Mouse (Mus musculus): Measurements from ENCODE around the gene Rmnd5a. TPM values are rescaled to one million over a fixed set of nuclear protein-coding genes. Genes with fewer than 3 reads are reported as not detected.

Gene Rmnd5a
- polyA plus RNA-seq, 1 experiment from 2014 or later, result 9.4 TPM

DNA sequence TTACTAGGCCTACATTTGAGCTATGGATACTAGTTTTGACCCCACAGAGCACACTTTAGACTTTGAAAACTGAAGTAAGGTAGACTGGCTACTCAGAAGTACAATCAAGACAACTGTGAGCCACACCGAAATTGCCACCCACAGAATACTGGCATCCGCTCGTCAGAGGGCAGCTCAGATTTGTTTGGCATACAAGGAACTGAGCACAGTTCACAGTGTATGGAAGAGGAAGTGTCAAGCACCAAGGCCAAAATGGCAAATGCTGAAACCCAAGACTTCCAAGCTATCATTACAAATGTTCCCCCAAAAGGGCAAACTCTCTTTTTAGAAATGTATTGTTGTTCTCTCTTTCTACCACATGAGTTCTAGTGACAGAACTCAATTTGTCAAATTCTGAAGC is 25.0 kb downstream of the Rmnd5a start:
- DNase-seq (ENCODE audit: low spot score) (no peak), ATAC-seq (replicated peaks; ENCODE audit: low FRiP score) (no peak)
- Histone ChIP-seq H3K27ac (ENCODE audit: low read depth, low read length) (no peak overlapping the region), H3K36me3 (ENCODE audit: control insufficient read depth, insufficient read depth, low read length) (peaks cover 3% of the 10 kb centered on the region; the same call in 1 of the 2 replicates), H3K4me1 (replicated peaks; ENCODE audit: control insufficient read depth, insufficient read depth, low read length) (no peaks in the 10 kb centered on the region), H3K9ac (ENCODE audit: low read depth, low read length) (no peak overlapping the region), H3K4me2 (no peak overlapping the region), H3K27me3 (replicated peaks; ENCODE audit: control insufficient read depth, insufficient read depth, low read length) (no peaks in the 10 kb centered on the region), H3K4me3 (ENCODE audit: low read depth, low read length) (no peak overlapping the region), H3K9me3 (ENCODE audit: control insufficient read depth, low read length) (no peaks in the 10 kb centered on the region)
- 82% methylated on average over 3 of the region's 3 CpGs for WGBS

DNA sequence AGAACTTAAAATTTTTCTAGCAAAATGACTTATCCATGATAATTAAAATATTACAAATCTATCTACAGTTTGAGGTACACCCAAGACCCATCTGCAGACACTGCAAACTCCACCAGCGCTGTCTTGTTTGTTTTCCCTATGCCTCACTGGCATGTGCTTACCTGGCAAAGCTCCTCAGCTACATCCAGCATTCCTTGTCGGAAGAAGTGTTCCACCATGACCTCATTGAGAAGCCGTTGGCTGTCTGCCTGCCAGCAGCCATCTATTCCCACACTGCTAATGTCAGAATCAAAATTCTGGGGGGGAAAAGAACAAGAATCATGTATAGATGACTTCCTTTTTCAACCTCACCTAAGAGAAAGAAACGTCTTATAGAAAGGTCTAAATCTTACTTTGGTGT is 25.8 kb downstream of the Rmnd5a start:
- DNase-seq (ENCODE audit: low spot score) (no peak), ATAC-seq (replicated peaks; ENCODE audit: low FRiP score) (no peak)
- no peak overlapping the region for H3K4me3 ChIP-seq (ENCODE audit: low read depth, low read length)
- H3K27me3 ChIP-seq (replicated peaks; ENCODE audit: control insufficient read depth, insufficient read depth, low read length), result no peaks in the 10 kb centered on the region
- H3K4me1 ChIP-seq (replicated peaks; ENCODE audit: control insufficient read depth, insufficient read depth, low read length), result no peaks in the 10 kb centered on the region
- no peaks in the 10 kb centered on the region for H3K9me3 ChIP-seq (ENCODE audit: control insufficient read depth, low read length)
- no peak overlapping the region for H3K27ac ChIP-seq (ENCODE audit: low read depth, low read length)
- H3K4me2 ChIP-seq, result no peak overlapping the region
- WGBS, result 79% methylated on average over 4 of the region's 4 CpGs
- H3K36me3 ChIP-seq (ENCODE audit: control insufficient read depth, insufficient read depth, low read length), result peaks cover 3% of the 10 kb centered on the region; the same call in 1 of the 2 replicates
- no peak overlapping the region for H3K9ac ChIP-seq (ENCODE audit: low read depth, low read length)

DNA sequence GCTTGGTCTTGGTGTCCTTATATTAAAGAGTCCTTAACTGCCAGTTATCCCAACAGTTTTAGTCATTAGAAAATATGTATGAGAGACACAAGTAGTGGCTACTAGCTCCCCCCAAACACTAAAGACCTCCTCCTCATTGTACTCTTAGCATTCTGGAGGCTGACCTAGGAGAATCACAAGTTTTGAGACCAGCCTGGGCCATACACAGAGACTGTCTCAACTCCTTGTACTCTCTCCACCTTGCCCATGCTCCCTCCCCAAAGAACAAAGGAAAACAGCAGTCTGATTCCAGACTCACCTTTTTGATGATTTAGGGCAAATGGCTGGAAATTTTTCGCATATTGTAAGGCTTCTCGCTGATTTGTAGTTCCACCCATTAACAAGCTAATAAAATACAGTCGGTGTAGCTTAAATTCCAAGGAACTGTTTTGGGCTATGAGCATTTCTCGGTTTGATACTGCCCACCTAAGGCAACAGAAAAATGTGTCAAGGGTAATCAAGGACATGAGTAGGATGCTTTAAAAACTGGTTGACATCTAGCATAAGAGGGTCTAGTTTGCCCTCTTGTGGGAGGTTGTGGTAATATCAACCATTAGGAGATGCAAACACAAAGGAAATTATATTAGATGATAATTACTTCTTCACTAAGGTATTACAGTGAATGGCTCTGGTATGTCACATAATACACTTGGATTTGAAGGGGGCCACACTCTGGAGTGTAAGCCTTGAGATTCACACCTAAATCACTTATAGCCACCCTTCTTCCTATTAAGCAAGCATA is 41.4 kb downstream of the Rmnd5a start:
- H3K9me3 ChIP-seq (ENCODE audit: control insufficient read depth, low read length), result no peaks in the 10 kb centered on the region
- ATAC-seq (replicated peaks; ENCODE audit: low FRiP score) (no peak), DNase-seq (ENCODE audit: low spot score) (no peak)
- no peak overlapping the region for H3K4me3 ChIP-seq (ENCODE audit: low read depth, low read length)
- WGBS, result 88% methylated on average over 4 of the region's 4 CpGs
- no peaks in the 10 kb centered on the region for H3K27me3 ChIP-seq (replicated peaks; ENCODE audit: control insufficient read depth, insufficient read depth, low read length)
- no peak overlapping the region for H3K9ac ChIP-seq (ENCODE audit: low read depth, low read length)
- H3K4me1 ChIP-seq (replicated peaks; ENCODE audit: control insufficient read depth, insufficient read depth, low read length), result no peaks in the 10 kb centered on the region
- 0 out of 2 replicates have a peak, but pooled peaks cover 5% of the 10 kb centered on the region for H3K36me3 ChIP-seq (ENCODE audit: control insufficient read depth, insufficient read depth, low read length)
- H3K4me2 ChIP-seq, result no peak overlapping the region
- no peak overlapping the region for H3K27ac ChIP-seq (ENCODE audit: low read depth, low read length)

DNA sequence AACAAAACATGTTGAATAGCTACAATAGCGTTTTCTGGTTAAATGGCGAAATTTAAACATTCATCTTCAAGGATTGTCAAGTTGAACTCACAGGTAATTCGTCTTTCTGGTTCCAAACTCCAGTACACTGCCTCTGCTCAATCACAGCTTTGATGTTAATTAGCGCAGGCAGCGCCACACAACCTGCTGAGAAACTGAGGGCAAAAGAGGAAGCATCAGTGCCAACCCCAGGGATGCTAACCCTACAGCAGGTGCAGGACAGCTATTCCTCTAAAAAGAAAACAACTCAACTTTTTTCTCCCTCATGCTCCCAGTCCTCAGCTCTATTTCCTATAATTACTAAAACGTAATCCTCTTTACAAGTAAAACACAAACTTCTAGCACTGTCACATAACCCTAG is 43.7 kb downstream of the Rmnd5a start:
- Histone ChIP-seq H3K9ac (ENCODE audit: low read depth, low read length) (no peak overlapping the region), H3K27ac (ENCODE audit: low read depth, low read length) (no peak overlapping the region), H3K36me3 (ENCODE audit: control insufficient read depth, insufficient read depth, low read length) (0 out of 2 replicates have a peak, but pooled peaks cover 5% of the 10 kb centered on the region), H3K27me3 (replicated peaks; ENCODE audit: control insufficient read depth, insufficient read depth, low read length) (no peaks in the 10 kb centered on the region), H3K9me3 (ENCODE audit: control insufficient read depth, low read length) (no peaks in the 10 kb centered on the region), H3K4me3 (ENCODE audit: low read depth, low read length) (no peak overlapping the region), H3K4me2 (no peak overlapping the region), H3K4me1 (replicated peaks; ENCODE audit: control insufficient read depth, insufficient read depth, low read length) (no peaks in the 10 kb centered on the region)
- ATAC-seq (replicated peaks; ENCODE audit: low FRiP score) (no peak), DNase-seq (ENCODE audit: low spot score) (no peak)
- WGBS, result 85% methylated on average over 6 of the region's 6 CpGs

DNA sequence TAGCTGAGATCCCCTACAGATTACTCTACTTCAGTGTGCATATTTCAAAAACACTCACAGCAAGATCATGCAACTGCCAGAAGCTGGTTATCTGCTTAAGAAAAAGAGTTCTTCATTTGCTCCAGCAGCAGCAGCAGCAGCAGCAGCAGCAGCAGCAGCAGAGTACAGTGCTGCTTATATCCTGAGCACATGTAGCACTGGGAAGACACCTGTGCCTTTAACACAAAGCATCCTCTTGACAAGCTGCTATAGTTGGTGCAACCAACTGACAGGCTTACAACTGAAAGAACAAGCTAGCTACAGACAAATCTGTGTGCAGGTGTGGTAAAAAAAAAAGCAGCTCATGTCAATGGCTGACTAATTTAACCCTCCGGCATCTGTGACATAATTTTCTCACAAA is 44.4 kb downstream of the Rmnd5a start:
- ATAC-seq (replicated peaks; ENCODE audit: low FRiP score), result no peak
- Histone ChIP-seq H3K9ac (ENCODE audit: low read depth, low read length) (no peak overlapping the region), H3K27me3 (replicated peaks; ENCODE audit: control insufficient read depth, insufficient read depth, low read length) (no peaks in the 10 kb centered on the region), H3K4me2 (no peak overlapping the region), H3K27ac (ENCODE audit: low read depth, low read length) (no peak overlapping the region), H3K36me3 (ENCODE audit: control insufficient read depth, insufficient read depth, low read length) (0 out of 2 replicates have a peak, but pooled peaks cover 5% of the 10 kb centered on the region), H3K9me3 (ENCODE audit: control insufficient read depth, low read length) (no peaks in the 10 kb centered on the region), H3K4me3 (ENCODE audit: low read depth, low read length) (no peak overlapping the region), H3K4me1 (replicated peaks; ENCODE audit: control insufficient read depth, insufficient read depth, low read length) (no peaks in the 10 kb centered on the region)
- DNase-seq (ENCODE audit: low spot score), result no peak
- WGBS, result 94% methylated on average over 1 of the region's 1 CpGs

DNA sequence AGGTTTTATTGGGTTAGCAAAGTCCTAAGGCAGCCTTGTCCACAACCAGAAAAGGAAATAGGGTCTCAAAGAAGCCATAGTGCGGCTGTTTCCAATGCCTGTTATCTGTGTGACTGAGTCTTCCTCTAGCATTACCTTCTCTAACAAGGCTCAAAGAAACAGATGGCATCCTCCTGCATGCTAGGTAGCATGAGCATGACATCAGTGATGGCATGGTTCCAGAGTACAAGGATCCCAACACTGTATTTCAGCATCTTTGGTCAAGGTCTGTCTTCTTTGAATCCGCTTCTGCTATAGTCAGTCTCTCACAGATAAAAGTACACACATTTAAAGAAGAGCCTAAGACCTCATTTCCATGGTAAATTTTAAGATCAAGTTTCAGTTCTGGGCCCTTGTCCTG is 49.9 kb downstream of the Rmnd5a start:
- Histone ChIP-seq H3K4me3 (ENCODE audit: low read depth, low read length) (no peak overlapping the region), H3K4me1 (replicated peaks; ENCODE audit: control insufficient read depth, insufficient read depth, low read length) (no peaks in the 10 kb centered on the region), H3K4me2 (no peak overlapping the region), H3K9me3 (ENCODE audit: control insufficient read depth, low read length) (no peaks in the 10 kb centered on the region), H3K36me3 (ENCODE audit: control insufficient read depth, insufficient read depth, low read length) (no peaks in the 10 kb centered on the region), H3K27ac (ENCODE audit: low read depth, low read length) (no peak overlapping the region), H3K27me3 (replicated peaks; ENCODE audit: control insufficient read depth, insufficient read depth, low read length) (no peaks in the 10 kb centered on the region), H3K9ac (ENCODE audit: low read depth, low read length) (no peak overlapping the region)
- DNase-seq (ENCODE audit: low spot score) (no peak), ATAC-seq (replicated peaks; ENCODE audit: low FRiP score) (no peak)
- 96% methylated on average over 2 of the region's 2 CpGs for WGBS

DNA sequence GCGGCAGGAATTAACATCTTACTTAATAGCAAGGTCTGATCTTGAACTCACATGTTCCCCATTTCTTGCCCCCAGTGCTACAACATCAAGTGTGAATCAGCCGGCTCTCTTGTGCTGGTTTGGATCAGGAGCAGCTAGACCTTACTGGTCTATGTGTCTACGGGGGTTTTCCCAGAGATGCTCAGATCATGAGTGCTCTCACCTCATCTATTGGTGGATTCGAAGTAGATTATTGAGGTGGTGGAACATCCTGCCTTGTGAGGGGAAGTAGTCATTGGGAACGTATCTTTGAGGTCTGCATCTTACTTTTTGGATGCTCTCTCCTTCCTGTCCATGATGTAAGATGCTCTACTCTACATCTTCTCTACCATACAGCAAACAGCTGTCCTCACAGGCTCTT is 58.8 kb downstream of the Rmnd5a start:
- H3K36me3 ChIP-seq (ENCODE audit: control insufficient read depth, insufficient read depth, low read length), result no peaks in the 10 kb centered on the region
- H3K27me3 ChIP-seq (replicated peaks; ENCODE audit: control insufficient read depth, insufficient read depth, low read length), result no peaks in the 10 kb centered on the region
- WGBS, result 86% methylated on average over 5 of the region's 5 CpGs
- H3K27ac ChIP-seq (ENCODE audit: low read depth, low read length), result no peak overlapping the region
- no peak overlapping the region for H3K4me3 ChIP-seq (ENCODE audit: low read depth, low read length)
- H3K9ac ChIP-seq (ENCODE audit: low read depth, low read length), result no peak overlapping the region
- H3K4me1 ChIP-seq (replicated peaks; ENCODE audit: control insufficient read depth, insufficient read depth, low read length), result no peaks in the 10 kb centered on the region
- ATAC-seq (replicated peaks; ENCODE audit: low FRiP score) (no peak), DNase-seq (ENCODE audit: low spot score) (no peak)
- H3K9me3 ChIP-seq (ENCODE audit: control insufficient read depth, low read length), result no peaks in the 10 kb centered on the region
- H3K4me2 ChIP-seq, result no peak overlapping the region

DNA sequence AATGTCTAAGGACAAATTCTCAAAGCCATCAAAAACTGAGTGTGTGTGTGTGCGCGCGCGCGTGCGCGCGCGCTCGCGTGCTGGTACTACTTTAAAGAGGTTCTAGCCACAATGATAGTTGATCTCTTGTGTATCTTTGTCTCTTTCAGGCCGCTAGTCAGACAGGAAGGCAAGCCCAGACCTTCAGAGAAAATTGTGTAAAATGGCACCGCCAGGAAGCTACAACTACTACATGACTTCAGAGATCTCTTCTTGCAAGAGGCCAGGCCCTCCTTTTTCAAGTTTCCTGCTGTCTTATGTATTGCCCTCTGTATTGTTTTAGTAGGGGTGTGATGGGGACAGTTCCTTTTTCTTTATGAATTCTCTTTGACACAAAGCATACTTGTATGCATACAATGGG is 63.7 kb downstream of the Rmnd5a start:
- H3K9ac ChIP-seq (ENCODE audit: low read depth, low read length), result no peak overlapping the region
- ATAC-seq (replicated peaks; ENCODE audit: low FRiP score) (no peak), DNase-seq (ENCODE audit: low spot score) (no peak)
- H3K9me3 ChIP-seq (ENCODE audit: control insufficient read depth, low read length), result no peaks in the 10 kb centered on the region
- H3K4me2 ChIP-seq, result no peak overlapping the region
- H3K27me3 ChIP-seq (replicated peaks; ENCODE audit: control insufficient read depth, insufficient read depth, low read length), result no peaks in the 10 kb centered on the region
- H3K4me1 ChIP-seq (replicated peaks; ENCODE audit: control insufficient read depth, insufficient read depth, low read length), result no peaks in the 10 kb centered on the region
- no peak overlapping the region for H3K27ac ChIP-seq (ENCODE audit: low read depth, low read length)
- no peaks in the 10 kb centered on the region for H3K36me3 ChIP-seq (ENCODE audit: control insufficient read depth, insufficient read depth, low read length)
- H3K4me3 ChIP-seq (ENCODE audit: low read depth, low read length), result no peak overlapping the region
- WGBS, result 95% methylated on average over 13 of the region's 13 CpGs

DNA sequence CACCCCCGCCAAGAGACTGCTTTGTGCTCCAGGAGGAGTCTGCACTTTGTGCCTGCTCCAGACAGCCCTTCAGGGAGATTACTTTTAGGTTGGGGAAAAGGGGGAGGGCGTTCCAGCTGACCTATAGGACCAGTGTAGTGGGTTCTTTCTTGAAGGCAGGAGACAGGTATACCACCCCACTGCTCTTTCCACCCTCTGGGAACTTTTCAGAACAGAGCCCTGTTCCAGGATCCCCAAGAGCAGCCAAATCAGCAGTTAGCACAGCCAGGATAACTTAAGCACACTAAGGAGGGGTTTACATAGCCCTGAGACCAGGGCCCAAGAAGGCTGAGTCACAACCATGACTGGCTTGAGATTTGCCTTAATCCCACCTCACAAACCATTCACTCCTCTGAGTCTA is 65.5 kb downstream of the Rmnd5a start:
- H3K27me3 ChIP-seq (replicated peaks; ENCODE audit: control insufficient read depth, insufficient read depth, low read length), result no peaks in the 10 kb centered on the region
- DNase-seq (ENCODE audit: low spot score), result no peak
- no peak overlapping the region for H3K4me3 ChIP-seq (ENCODE audit: low read depth, low read length)
- no peak overlapping the region for H3K9ac ChIP-seq (ENCODE audit: low read depth, low read length)
- H3K4me2 ChIP-seq, result no peak overlapping the region
- no peaks in the 10 kb centered on the region for H3K36me3 ChIP-seq (ENCODE audit: control insufficient read depth, insufficient read depth, low read length)
- H3K4me1 ChIP-seq (replicated peaks; ENCODE audit: control insufficient read depth, insufficient read depth, low read length), result no peaks in the 10 kb centered on the region
- 79% methylated on average over 2 of the region's 2 CpGs for WGBS
- no peak overlapping the region for H3K27ac ChIP-seq (ENCODE audit: low read depth, low read length)
- ATAC-seq (replicated peaks; ENCODE audit: low FRiP score), result no peak
- no peaks in the 10 kb centered on the region for H3K9me3 ChIP-seq (ENCODE audit: control insufficient read depth, low read length)

All from liver, embryonic 11.5 days (tissue).